Mouse (Mus musculus): ENCODE data around the gene Plxna2.

The Plxna2 gene

GRCm38 (mm10) chr1:194622677-194623076, 4.7 kb downstream of the Plxna2 start:
- no peak for DNase-seq (ENCODE audit: low read depth, low spot score)

DNA sequence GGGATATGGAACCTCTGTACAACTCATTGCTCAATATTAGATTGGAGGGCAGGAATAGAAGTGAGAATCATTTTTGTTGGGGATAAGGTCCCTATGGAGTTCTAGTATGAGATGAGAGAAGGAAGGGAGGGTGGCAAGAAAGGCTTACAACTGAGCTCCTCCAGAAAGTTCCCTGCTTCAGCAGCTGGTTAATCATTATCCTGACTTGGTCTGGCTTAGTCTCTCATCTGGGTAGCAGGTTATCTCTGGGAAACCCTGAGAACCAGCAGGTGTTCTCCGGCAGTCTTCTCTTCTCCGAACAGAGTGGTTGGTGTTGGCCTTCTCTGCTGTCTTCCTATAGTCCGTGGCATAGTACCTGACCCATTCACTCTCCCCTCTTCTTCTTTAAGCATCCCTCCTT, 5.6 kb downstream of the Plxna2 start:
- no peak for DNase-seq (ENCODE audit: low read depth, low spot score)

DNA sequence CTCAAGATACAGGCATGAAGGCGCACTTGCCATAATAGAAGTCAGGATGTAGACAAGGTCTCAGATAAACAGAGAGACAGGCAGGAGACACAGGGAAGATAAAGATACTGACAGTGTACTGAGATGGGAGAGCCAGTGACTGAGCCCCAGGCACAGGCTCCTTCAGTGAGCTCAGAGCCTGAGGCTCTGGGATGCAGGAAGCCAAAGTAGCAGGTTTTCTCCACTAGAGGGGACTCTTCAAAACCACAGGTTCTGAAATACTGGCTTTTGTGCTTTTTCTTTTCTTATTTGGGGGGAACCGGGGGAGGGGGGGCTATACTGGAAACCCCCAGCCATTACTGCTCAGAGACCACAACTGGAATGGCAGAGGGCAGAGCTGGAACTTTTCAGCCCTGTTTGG, 6.4 kb downstream of the Plxna2 start:
- DNase-seq (ENCODE audit: low read depth, low spot score): no peak

GRCm38 (mm10) chr1:194624973-194625372, 7.0 kb downstream of the Plxna2 start:
- no peak for DNase-seq (ENCODE audit: low read depth, low spot score)

GRCm38 (mm10) chr1:194626109-194626508, 8.1 kb downstream of the Plxna2 start:
- DNase-seq (ENCODE audit: low read depth, low spot score): no peak

DNA sequence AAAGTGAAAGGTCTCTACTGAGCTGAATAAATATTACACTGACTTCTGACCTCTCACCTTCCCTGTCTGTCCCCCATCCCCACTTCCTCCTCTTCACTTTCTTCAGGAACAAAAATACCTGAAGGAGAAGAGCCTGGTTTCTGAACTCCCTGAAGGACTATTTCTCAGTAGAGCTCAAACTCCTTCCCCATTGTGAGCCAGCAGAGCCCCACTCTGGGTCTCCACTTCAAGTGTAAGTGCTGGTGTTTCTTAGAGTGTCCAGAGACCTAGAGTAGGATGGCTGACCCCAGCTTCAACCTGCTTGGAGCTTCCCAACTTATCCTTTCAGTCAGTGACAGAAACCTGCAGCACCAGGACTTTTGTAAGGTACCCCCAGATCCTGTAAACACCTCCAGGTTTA, 9.3 kb downstream of the Plxna2 start:
- DNase-seq (ENCODE audit: low read depth, low spot score): no peak

DNA sequence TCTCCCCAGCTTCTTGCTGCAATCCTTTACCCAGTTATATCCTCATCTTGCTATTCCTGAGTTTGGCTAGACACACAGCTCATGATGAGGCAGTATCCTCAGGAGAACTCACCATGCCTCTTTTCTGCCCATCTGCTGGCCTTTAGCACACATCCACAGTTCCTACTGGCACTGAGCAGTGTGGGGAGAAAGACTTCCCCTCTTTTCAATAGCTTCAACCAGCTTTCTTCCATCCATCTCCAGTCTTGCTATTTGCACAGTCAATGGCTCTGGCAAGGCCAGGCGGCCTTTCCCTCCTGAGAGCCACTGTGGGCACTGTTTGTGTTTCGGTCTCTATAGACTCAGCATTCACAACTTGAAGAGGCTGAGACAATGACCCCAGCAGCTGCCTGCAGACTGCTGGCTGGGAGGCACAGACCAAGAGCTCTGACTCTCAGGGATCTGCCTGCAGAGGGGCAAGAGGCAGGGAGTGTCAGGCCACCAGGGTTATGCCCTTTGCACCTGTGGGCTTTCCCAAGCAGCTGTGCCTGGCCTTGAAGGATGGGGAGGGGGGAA, 11.2 kb downstream of the Plxna2 start:
- DNase-seq (ENCODE audit: low read depth, low spot score): no peak

GRCm38 (mm10) chr1:194630498-194631056, 12.6 kb downstream of the Plxna2 start:
- no peak for DNase-seq (ENCODE audit: low read depth, low spot score)

DNA sequence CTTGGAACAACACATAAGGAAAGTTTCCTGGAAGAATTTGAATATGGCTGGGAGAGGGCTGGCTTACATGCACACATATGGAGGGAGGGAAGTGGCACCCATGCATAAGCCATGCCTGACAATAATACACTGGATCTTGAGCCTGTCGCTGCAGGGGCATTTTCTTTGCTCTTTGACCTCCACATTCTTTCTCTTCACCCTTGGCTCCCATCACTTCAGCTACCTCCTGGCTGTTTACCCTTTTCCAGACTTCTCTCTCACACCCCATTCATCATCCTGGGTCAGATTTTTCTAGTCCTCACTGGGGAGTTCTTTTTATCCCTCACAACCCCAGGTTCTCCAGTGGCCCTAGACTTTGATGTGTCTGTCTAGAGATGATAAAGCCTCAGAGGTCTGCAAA, 13.6 kb downstream of the Plxna2 start:
- no peak for DNase-seq (ENCODE audit: low read depth, low spot score)

DNA sequence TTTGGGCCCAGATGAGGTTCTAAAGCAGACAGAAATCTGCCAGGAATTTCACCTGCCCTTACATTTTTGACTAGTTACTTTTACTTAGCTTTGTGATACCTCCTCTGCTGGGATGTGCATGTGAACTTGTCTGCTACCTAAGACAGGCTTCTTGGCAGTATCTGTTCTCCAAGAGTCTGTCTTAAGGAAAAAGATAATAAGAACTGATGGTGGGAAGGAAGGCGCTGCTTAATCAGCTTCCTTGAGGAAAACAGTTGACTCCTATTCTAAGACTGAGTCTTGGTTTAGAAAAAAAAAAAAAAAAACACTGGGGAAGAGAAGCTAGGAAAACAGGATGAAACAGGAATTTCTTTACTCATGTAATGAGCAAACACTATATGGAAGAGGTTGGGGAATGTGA, 14.0 kb downstream of the Plxna2 start:
- DNase-seq (ENCODE audit: low read depth, low spot score): no peak

DNA sequence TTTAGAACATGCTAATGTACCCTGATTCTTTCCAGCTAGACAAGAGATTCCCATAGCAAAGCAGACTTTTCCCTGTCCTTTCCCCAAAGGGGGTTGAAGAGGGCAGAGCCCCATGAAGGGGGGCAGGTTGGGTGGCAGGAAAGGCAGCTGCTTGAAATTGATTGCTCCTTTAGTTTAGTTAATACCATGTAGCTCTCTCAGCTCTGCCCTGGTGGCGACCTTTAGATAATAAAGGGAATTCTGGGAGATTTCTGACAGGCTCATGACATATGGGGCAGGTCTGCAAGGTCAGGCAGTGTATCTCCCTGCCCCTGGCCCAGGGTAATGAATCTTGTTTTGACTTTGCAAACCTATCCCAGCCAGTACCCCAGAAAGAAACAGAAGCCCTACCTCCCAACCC, 17.4 kb downstream of the Plxna2 start:
- DNase-seq (ENCODE audit: low read depth, low spot score): no peak

GRCm38 (mm10) chr1:194635942-194636341, 17.9 kb downstream of the Plxna2 start:
- no peak for DNase-seq (ENCODE audit: low read depth, low spot score)

- no peak for DNase-seq (ENCODE audit: low read depth, low spot score)
Observed at GRCm38 (mm10) chr1:194637391-194638304, 19.6 kb downstream of the Plxna2 start.

GRCm38 (mm10) chr1:194641601-194642301, 23.7 kb downstream of the Plxna2 start:
- DNase-seq (ENCODE audit: low read depth, low spot score): no peak

- DNase-seq (ENCODE audit: low read depth, low spot score): no peak
Observed at GRCm38 (mm10) chr1:194642302-194642787, 24.3 kb downstream of the Plxna2 start.

DNA sequence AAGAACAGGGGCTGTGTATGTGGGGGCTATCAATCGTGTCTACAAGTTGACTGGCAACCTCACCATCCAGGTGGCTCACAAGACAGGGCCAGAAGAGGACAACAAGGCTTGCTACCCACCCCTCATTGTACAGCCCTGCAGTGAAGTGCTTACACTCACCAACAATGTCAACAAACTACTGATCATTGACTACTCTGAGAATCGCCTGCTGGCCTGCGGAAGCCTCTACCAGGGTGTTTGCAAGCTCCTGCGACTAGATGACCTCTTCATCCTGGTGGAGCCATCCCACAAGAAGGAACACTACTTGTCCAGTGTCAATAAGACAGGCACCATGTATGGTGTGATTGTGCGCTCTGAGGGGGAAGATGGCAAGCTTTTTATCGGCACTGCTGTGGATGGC, 25.9 kb downstream of the Plxna2 start:
- DNase-seq (ENCODE audit: low read depth, low spot score): no peak

- no peak for DNase-seq (ENCODE audit: low read depth, low spot score)
Observed at GRCm38 (mm10) chr1:194645898-194646297, 27.9 kb downstream of the Plxna2 start.

DNA sequence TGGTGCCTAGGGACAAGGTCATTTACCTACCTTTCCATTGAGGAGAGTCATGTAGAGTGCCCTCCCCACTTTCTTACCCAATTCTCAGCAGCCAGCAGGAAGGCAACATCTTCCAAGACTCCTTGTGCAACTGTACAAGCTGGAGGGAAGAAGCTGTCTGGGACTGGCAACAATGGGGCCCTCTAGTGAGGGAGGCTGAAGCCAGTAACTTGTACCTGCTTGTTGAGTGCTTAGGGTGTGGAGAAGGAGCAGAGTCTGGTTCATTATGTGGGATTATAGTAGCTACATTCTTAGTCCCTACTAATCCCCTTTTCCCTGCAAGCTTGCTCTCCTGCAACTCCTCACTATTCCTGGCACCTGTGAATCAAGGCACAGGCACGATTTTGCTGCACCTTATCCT, 32.1 kb downstream of the Plxna2 start:
- no peak for DNase-seq (ENCODE audit: low read depth, low spot score)

GRCm38 (mm10) chr1:194650566-194650965, 32.5 kb downstream of the Plxna2 start:
- DNase-seq (ENCODE audit: low read depth, low spot score): no peak

DNA sequence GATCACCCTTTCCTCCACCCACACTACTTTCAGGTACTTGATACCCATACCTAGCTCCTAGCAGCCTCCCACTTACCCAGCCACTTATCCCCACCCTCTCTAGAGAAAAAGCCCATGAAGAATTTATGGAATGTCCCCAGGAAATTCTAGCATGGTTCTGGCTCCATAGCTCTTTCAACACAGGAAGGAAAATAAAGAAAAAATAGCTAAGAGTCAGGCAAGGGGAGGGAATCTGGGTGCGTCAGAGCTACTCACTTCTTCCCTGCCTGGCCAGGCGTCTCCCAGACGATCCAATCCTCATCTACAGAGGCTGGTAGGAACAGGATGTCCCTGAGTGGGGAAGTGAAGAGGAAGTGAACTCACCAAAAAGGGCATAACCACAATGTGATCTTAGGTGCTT, 34.0 kb downstream of the Plxna2 start:
- no peak for DNase-seq (ENCODE audit: low read depth, low spot score)

DNA sequence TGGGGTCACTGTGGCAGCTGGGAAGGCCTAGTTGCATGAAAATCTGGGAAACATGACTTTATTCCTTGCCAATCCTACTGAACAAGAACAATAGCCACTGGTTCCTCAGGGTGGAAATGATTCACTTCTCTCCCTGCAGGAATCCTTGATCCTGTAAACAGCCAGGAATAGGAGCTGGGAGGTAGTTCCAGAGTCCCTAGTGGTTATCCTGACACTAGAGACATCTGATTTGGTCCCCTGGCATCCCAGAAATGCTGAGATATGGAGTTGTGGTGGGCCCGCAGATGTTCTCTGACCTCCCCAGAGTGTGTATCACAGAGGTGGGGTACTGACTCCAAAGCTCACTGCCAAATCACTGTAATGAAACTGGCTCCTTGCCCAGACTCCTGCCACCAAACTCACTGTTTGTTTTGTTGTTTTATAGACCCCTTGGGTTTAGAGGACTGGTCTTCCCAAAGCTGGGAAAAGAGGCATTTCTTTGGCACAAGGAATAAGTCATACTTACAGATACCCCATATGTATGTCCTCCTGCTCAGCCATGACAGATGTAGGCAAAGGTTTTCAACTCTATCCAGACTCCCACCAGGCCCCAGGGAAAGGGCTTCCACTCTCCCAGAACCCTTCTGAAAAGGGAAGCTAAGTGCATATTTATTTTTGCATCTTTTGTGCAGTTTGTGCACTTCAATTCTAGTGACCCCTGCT, 40.6 kb downstream of the Plxna2 start:
- DNase-seq (ENCODE audit: low read depth, low spot score): no peak
